Mouse (Mus musculus): Measurements from ENCODE around the gene Gm45844. TPM values are rescaled to one million over a fixed set of nuclear protein-coding genes. Genes with fewer than 3 reads are reported as not detected.

Gene Gm45844
- polyA plus RNA-seq, 1 experiment from 2014 or later: 3.3 TPM

Small RNA genes within 50 kb of the gene (microRNA-seq; reads per million reads assigned to microRNA genes)
- 1.2 reads per million for gene Mir5620

Other genes with a start within 250 kb of the Gm45844 start
- 15.7 and 17.2 TPM in 2 replicates for gene Zfp954, start 156.8 kb downstream of the Gm45844 start, polyA plus RNA-seq (2016; fragmentation: Nextera tagmentation; extraction: Ambion mirVana)
- gene Zfp773, start 141.5 kb downstream of the Gm45844 start, polyA plus RNA-seq (2016; fragmentation: Nextera tagmentation; extraction: Ambion mirVana): 12.1 and 14.9 TPM in 2 replicates
- gene Zfp418, start 107.0 kb downstream of the Gm45844 start, polyA plus RNA-seq (2016; fragmentation: Nextera tagmentation; extraction: Ambion mirVana): 3.3 and 3.9 TPM in 2 replicates
- gene Zfp772, start 68.3 kb downstream of the Gm45844 start, polyA plus RNA-seq (2016; fragmentation: Nextera tagmentation; extraction: Ambion mirVana): 9.4 and 9.7 TPM in 2 replicates
- gene Vmn2r29, start 31.0 kb downstream of the Gm45844 start, polyA plus RNA-seq (2016; fragmentation: Nextera tagmentation; extraction: Ambion mirVana): 0.37 and 0.65 TPM in 2 replicates
- gene Clcn4, start 22.6 kb upstream of the Gm45844 start, polyA plus RNA-seq (2016; fragmentation: Nextera tagmentation; extraction: Ambion mirVana): 90.2 and 90.9 TPM in 2 replicates
- not detected in 2 replicates for gene Vmn2r30, start 59.3 kb upstream of the Gm45844 start, polyA plus RNA-seq (2016; fragmentation: Nextera tagmentation; extraction: Ambion mirVana)
- gene Gm45783, start 96.3 kb upstream of the Gm45844 start, polyA plus RNA-seq (2016; fragmentation: Nextera tagmentation; extraction: Ambion mirVana): not detected in 2 replicates
- gene Vmn2r31, start 121.4 kb upstream of the Gm45844 start, polyA plus RNA-seq (2016; fragmentation: Nextera tagmentation; extraction: Ambion mirVana): not detected in 2 replicates
- not detected in 2 replicates for gene Vmn2r32, start 201.7 kb upstream of the Gm45844 start, polyA plus RNA-seq (2016; fragmentation: Nextera tagmentation; extraction: Ambion mirVana)

All from midbrain, embryonic 12.5 days (tissue).